Mouse (Mus musculus) embryo, embryonic 10.5 days (tissue): Measurements from ENCODE around the gene Prol1.
"Not testable (repeated sequence)": the region's sequence is repeated elsewhere in the genome, so short reads cannot be mapped to it uniquely, and the experiment has no call there.

Experiments used
- DNase-seq: peaks from one replicate; pipeline ENCODE4 v3.0.0-alpha.2; 2015; ENCODE audit warnings: low spot score

The Prol1 gene

DNA sequence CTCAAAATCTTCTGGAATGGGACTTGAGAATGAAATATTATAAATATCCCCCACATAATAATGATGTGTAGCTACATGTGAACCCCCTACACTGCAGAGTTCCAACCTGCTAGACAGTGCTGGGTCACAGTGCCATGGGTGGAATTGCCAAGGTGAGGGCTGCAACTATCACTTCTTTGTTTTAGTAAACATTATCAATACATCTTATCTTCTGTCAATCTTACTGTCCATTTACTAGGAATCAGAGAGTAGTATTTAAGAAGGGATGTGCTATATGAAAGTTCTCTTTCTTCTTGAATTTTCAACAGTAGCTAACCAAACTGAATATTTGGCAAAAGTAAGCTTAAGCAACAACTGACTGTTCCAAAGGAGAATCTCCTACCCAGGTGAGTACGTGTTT is at the start of gene Prol1:
Prol1 (plus strand) TSS at position 301 of the 400 bp plus-strand sequence.
- no peak for DNase-seq

DNA sequence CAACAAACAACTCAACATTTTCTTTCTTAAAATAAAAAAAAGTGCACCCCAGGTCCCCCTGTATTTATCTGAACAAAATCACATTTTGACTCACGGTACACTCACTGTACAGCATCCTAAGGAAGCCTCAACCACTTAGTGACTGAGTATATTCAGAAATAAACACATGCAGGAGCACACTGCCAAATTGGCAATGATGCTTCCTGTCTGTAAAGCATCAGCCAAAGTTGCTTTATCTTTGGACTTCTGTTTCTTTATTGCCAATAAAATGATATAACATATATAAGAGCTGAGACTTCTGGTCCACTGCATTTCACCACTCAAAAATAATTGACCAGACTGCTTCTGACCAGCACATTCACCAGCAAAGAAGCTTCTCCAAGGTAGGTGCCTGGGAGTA is 48.5 kb upstream of the Prol1 start, which contains the start of gene Gm7714:
Gm7714 (plus strand) TSS at position 301 of the 400 bp plus-strand sequence.
- no peak for DNase-seq

DNA sequence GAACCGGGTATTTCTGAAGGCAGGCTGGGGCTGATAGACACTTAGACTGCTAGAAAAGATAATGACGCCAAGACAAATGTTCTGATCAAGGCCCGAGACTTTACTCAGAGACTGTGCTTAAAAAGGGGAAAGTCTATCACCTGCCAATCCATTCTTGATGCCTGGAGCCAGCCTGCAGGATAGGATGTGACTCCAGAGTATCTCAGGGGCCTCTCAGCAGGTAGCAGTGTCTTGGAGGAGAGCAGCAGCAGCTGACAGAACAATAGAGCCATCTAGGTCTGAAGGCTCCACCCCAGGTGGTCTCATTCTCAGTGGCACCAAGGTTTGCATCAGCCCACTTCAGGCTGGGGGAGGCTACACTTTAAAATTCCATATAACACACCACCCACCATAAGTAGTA is 5.8 kb upstream of the Prol1 start:
- not testable (repeated sequence) for DNase-seq

GRCm38 (mm10) chr5:88348533-88348932 is 31.4 kb downstream of the Prol1 start:
- not testable (repeated sequence) for DNase-seq

DNA sequence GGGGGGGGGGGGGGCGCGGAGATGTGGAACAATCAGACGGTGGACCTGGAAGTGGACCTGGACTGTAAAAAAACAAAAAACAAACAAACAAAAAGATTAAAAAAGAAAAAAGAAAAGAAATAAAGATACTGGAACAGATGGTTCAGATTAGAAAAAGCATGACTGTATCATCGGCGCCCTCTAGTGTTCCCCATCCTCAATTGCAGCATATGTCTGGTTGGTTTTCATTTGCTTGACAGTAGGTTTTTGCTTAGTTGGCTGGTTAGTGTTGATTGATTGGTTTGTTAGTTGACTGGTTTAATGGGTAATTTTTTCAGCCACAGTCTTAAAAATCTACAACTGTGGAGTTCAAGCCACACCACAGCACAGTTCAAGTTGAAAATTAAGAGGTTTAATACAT is 47.7 kb downstream of the Prol1 start:
- DNase-seq, result peak; percentile 78

- no peak for DNase-seq
Measured at GRCm38 (mm10) chr5:88366886-88367285, 49.8 kb downstream of the Prol1 start.

- no peak for DNase-seq
Measured at GRCm38 (mm10) chr5:88370578-88371232, 53.6 kb downstream of the Prol1 start.

- DNase-seq, result no peak
Measured at GRCm38 (mm10) chr5:88372563-88372962, 55.5 kb downstream of the Prol1 start.

DNA sequence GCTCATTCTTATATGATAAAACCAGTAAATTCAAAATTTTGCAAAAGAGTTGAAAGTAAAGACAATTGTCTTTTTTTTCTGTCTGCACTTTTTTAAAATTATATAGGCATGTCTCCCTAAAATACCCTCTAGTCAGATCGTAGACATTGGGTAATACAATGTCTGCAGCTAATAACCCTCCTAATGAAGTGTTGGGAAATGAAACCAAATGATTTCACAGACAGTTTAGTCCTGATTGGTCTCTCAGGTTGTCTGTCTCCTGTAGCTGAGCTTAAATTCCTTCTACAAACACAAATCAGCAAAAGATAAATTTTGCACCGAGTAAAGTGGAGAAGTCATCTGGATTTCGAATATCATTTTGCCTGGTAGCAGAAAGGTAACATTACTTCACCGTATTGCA is 58.7 kb downstream of the Prol1 start, which contains the start of gene Amtn:
Amtn (plus strand) TSS at position 301 of the 400 bp plus-strand sequence.
- no peak for DNase-seq
